Mouse (Mus musculus) lung, postnatal 25 days (tissue): ENCODE results near the gene Angel2.
"Not testable (repeated sequence)": the region's sequence is repeated elsewhere in the genome, so short reads cannot be mapped to it uniquely, and the experiment has no call there.

Experiments
- DNase-seq: peaks from one replicate; pipeline ENCODE4 v3.0.0; 2022; ENCODE audit warnings: low spot score

The Angel2 gene

GRCm38 (mm10) chr1:190924812-190925211 lies at the start of gene Angel2:
Gene Angel2, plus strand, starts transcription at chr1:190925112.
- not testable (repeated sequence) for DNase-seq

- no peak for DNase-seq
These were observed 49.2 kb upstream of the Angel2 start for GRCm38 (mm10) chr1:190875751-190876150.

GRCm38 (mm10) chr1:190880638-190881037 lies 44.3 kb upstream of the Angel2 start:
- peak; percentile 35 for DNase-seq

DNA sequence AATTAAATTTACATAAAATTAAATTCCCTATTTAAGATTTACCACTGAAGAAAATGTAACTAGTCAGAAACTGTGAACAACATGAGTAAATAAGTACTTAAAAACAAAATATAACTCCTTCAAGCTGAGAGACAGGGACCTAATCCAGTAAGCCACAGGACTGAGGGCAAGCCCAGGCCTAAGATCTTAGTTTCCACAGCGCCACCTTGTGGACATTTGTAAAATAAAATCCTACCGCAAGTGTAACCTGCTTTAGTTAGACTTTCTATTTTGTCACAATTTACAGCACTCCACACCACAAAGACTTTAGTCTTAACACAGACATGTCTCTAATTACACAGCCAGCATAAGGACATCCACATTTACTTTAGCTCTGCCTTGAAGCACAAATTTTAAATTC lies 43.5 kb upstream of the Angel2 start:
- DNase-seq, result peak; percentile 53

DNA sequence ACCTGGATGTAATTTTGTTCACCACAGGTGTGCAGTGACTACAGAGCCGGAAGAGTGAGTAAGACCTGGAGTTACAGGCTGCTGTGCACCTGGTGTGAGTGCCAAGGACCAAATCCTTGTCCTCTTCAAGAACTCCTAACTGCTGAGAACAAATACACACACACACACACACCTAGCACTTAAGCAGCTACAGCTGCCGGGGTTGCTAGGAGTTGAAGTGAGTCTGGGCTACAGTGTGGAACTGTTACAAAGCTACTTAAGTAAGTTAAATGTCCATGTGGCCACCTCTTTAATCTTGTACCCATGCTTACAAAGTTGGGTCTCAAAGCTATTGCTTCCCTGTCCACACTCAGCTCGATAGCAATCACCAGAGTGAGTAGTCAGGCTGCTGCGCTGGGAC lies 38.9 kb upstream of the Angel2 start:
- DNase-seq, result peak; percentile 36

GRCm38 (mm10) chr1:190888031-190888430 lies 36.9 kb upstream of the Angel2 start:
- no peak for DNase-seq

DNA sequence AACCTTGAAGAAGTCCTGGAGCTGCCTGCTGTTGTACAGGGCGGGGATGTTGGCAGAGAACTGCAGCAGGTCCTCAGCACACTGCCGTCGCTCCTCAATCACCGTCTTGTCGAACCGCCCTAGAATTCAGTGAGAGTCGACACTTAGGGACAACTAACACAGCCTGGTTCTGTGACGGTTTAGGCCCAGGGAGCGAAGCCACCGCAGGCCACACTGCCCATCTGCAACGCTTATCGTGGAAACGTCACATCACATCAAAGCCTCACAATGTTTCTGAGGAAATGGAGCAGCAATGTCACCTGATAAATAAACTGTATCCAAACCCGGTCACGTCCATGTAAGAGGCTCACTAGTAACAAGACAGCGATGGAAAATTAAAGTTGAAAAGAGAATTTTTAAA lies 36.3 kb upstream of the Angel2 start:
- no peak for DNase-seq

GRCm38 (mm10) chr1:190893559-190894167 lies 31.2 kb upstream of the Angel2 start:
- DNase-seq, result no peak

- DNase-seq, result no peak
These were observed 26.7 kb upstream of the Angel2 start for GRCm38 (mm10) chr1:190898186-190898585.

- DNase-seq, result peak; percentile 66
These were observed 25.9 kb upstream of the Angel2 start for GRCm38 (mm10) chr1:190898899-190899575.

- no peak for DNase-seq
These were observed 23.8 kb upstream of the Angel2 start for GRCm38 (mm10) chr1:190901082-190901481.

- peak; percentile 37 for DNase-seq
These were observed 20.8 kb upstream of the Angel2 start for GRCm38 (mm10) chr1:190904136-190904535.

GRCm38 (mm10) chr1:190904714-190905113 lies 20.2 kb upstream of the Angel2 start:
- no peak for DNase-seq

- DNase-seq, result no peak
These were observed 14.1 kb upstream of the Angel2 start for GRCm38 (mm10) chr1:190910836-190911235.

- DNase-seq, result peak; percentile 79
These were observed 13.3 kb upstream of the Angel2 start, which contains the start of gene Rps6kc1 for GRCm38 (mm10) chr1:190911415-190912123. Gene Rps6kc1, minus strand, starts transcription at chr1:190911770.

GRCm38 (mm10) chr1:190912623-190913022 lies 12.3 kb upstream of the Angel2 start:
- no peak for DNase-seq

GRCm38 (mm10) chr1:190918938-190919337 lies 6.0 kb upstream of the Angel2 start:
- no peak for DNase-seq

- no peak for DNase-seq
These were observed 5.0 kb upstream of the Angel2 start for GRCm38 (mm10) chr1:190919725-190920469.

DNA sequence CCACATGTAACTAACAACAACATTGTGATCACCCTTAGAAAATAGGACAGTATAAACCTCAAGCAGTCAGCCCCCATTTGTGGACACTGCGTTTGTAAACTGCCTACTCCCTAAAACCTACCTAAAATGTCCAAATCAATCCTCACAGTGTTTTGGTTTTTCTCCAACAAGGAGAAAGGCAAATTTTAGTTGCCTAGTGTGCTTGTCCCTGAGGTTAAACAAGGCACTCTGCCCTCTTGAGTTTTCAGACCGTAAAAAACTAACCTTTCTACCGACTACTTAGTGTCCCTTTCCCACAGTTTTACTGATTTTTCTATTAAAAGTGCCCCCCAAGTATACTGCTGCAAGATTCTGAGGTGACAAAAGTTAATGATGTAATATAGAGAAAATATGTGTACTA lies 2.4 kb downstream of the Angel2 start:
- no peak for DNase-seq

- DNase-seq, result no peak
These were observed 2.9 kb downstream of the Angel2 start for GRCm38 (mm10) chr1:190927751-190928369.

- DNase-seq, result peak; percentile 99
These were observed 3.6 kb downstream of the Angel2 start for GRCm38 (mm10) chr1:190928370-190929009.
